ENCODE assay signal across 10 mouse cellular contexts in genomic region chr1:107635936-107636335, GRCm38 (mm10). TPM values are rescaled to one million over a fixed set of nuclear protein-coding genes. Genes with fewer than 3 reads are reported as not detected.
DNase-seq lines count a peak whose midpoint lies in the region; ATAC-seq and TF ChIP-seq lines count a peak whose summit lies in the region.
"Had no signal": no experiment of that assay in that cellular context is flagged by ENCODE, and none has a peak within 500 bp of the region (broad histone marks: within the 10 kb centered on the region; RNA-seq: fewer than 3 reads in every experiment).

No protein-coding gene starts in this region.

- H3K4me3 ChIP-seq in MEL (ENCODE audit: control insufficient read depth in 1 of 2, insufficient read depth in 1 of 2, low read depth in 2 of 2, low read length in 2 of 2), result no peak overlapping the region
- no peak overlapping the region for H3K4me3 ChIP-seq in midbrain, embryonic 12.5 days
- H3K4me3 ChIP-seq: heart, embryonic 15.5 days; lung, embryonic 15.5 days had no signal

- TF ChIP-seq POLR2A in MEL (IDR thresholded peaks at IDR 0.05; ENCODE audit: control insufficient read depth in 1 of 2, insufficient read depth in 1 of 2, low read depth in 1 of 2, low read length in 2 of 2, poor library complexity in 1 of 2), result no peak

- DNase-seq in kidney, postnatal 14 days, result peak; percentile 7
- no peak for DNase-seq in kidney, postnatal 10 days
- DNase-seq in MEL (ENCODE audit: low read depth, low spot score), result peak; percentile 42
- peak; percentile 49 for DNase-seq in brain, embryonic 18.5 days (ENCODE audit: low read depth, low spot score)
- DNase-seq in ovary, postnatal 10 days (ENCODE audit: low spot score), result no peak
- no peak for DNase-seq in layer of hippocampus, postnatal 25 days (ENCODE audit: extremely low spot score in 1 of 2, low spot score in 1 of 2)
- DNase-seq: cerebellum, adult 18-20 months had no signal

- 38% methylated on average over 4 of the region's 4 CpGs for WGBS in midbrain, embryonic 12.5 days

- no peak overlapping the region for H3K9ac ChIP-seq in MEL (ENCODE audit: control insufficient read depth, low read depth, low read length, poor library complexity, severe bottlenecking)
- H3K9ac ChIP-seq in midbrain, embryonic 12.5 days (replicated peaks), result no peak overlapping the region
- H3K9ac ChIP-seq: heart, embryonic 15.5 days; lung, embryonic 15.5 days had no signal

- H3K79me2 ChIP-seq in MEL (ENCODE audit: control insufficient read depth, insufficient read depth, low read length, poor library complexity), result no peaks in the 10 kb centered on the region

- no peaks in the 10 kb centered on the region for H3K4me1 ChIP-seq in MEL (ENCODE audit: control insufficient read depth in 1 of 2, insufficient read depth in 2 of 2, low read length in 2 of 2)
- H3K4me1 ChIP-seq in midbrain, embryonic 12.5 days, result no peaks in the 10 kb centered on the region
- H3K4me1 ChIP-seq: heart, embryonic 15.5 days; lung, embryonic 15.5 days had no signal

- TF ChIP-seq RAD21 in MEL (IDR thresholded peaks at IDR 0.05; ENCODE audit: low read depth, low read length), result peak; percentile 80

- ATAC-seq in midbrain, embryonic 12.5 days (ENCODE audit: low FRiP score, low read depth), result peak; percentile 70; the same call in 1 of the 2 replicates

- H3K27me3 ChIP-seq in MEL (ENCODE audit: control insufficient read depth in 1 of 2, insufficient read depth in 2 of 2, low read length in 2 of 2), result no peaks in the 10 kb centered on the region
- no peaks in the 10 kb centered on the region for H3K27me3 ChIP-seq in midbrain, embryonic 12.5 days
- H3K27me3 ChIP-seq: heart, embryonic 15.5 days; lung, embryonic 15.5 days had no signal

- H3K9me3 ChIP-seq in MEL (replicated peaks; ENCODE audit: insufficient read depth, low read length), result no peaks in the 10 kb centered on the region
- H3K9me3 ChIP-seq in midbrain, embryonic 12.5 days, result no peaks in the 10 kb centered on the region
- H3K9me3 ChIP-seq: heart, embryonic 15.5 days; lung, embryonic 15.5 days had no signal

- H3K36me3 ChIP-seq in MEL (ENCODE audit: control insufficient read depth in 1 of 2, insufficient read depth in 2 of 2, low read length in 2 of 2), result no peaks in the 10 kb centered on the region
- H3K36me3 ChIP-seq in midbrain, embryonic 12.5 days, result no peaks in the 10 kb centered on the region
- H3K36me3 ChIP-seq: heart, embryonic 15.5 days; lung, embryonic 15.5 days had no signal

- TF ChIP-seq CTCF in MEL (IDR thresholded peaks at IDR 0.05 in 2 of 3, conservative IDR thresholded peaks at IDR 0.05 in 1 of 3; ENCODE audit: control insufficient read depth in 1 of 3, insufficient read depth in 1 of 3, low read depth in 2 of 3, low read length in 3 of 3, poor library complexity in 1 of 3, severe bottlenecking in 1 of 3), result peak in 1 of 3 experiments; percentile 64; a peak in 2 of 6 replicates

- TF ChIP-seq EP300 in MEL (IDR thresholded peaks at IDR 0.05; ENCODE audit: low read depth in 1 of 2, low read length in 2 of 2), result no peak

- H3K27ac ChIP-seq in MEL (ENCODE audit: control insufficient read depth, low read depth, low read length), result no peak overlapping the region
- H3K27ac ChIP-seq in midbrain, embryonic 12.5 days (replicated peaks), result no peak overlapping the region
- H3K27ac ChIP-seq: heart, embryonic 15.5 days; lung, embryonic 15.5 days had no signal

- no peak overlapping the region for H3K4me2 ChIP-seq in midbrain, embryonic 12.5 days (replicated peaks)
- H3K4me2 ChIP-seq: heart, embryonic 15.5 days; lung, embryonic 15.5 days had no signal

TF ChIP-seq in MEL, 35 proteins besides CTCF, POLR2A, EP300 and RAD21:
- TF ChIP-seq SMC3 (IDR thresholded peaks at IDR 0.05; ENCODE audit: low read depth, low read length), result peak; percentile 80
- TF ChIP-seq ZC3H11A (IDR thresholded peaks at IDR 0.05; ENCODE audit: low read depth, low read length), result peak; percentile 84
- no peak for TF ChIP-seq ETS1 (IDR thresholded peaks at IDR 0.05; ENCODE audit: low read depth, low read length)

RNA-seq across cellular contexts. Expression of gene Serpinb8, which starts 46.1 kb away (rescaled TPM):
- total RNA-seq in MEL (2012; rRNA removed), result not detected in 2 replicates
- not detected for polyA plus RNA-seq in MEL (2012; ENCODE audit: insufficient read depth in 1 of 2, insufficient read length in 2 of 2, low read depth in 1 of 2, low replicate concordance in 2 of 2, missing spikeins in 1 of 2)
- polyA plus RNA-seq in midbrain, embryonic 12.5 days (2016; fragmentation: Nextera tagmentation; extraction: Ambion mirVana), result 0.12 and 1.1 TPM in 2 replicates
- total RNA-seq in layer of hippocampus, postnatal 25 days (2021), result 1 to 10 TPM; 2.3 to 4.0 TPM

Comparison
In these comparisons a context has a peak if more than half of its experiments do, and no peak if none do; other contexts are left out.
1. DNase-seq: peak in kidney, postnatal 14 days (single experiment), MEL (single experiment) and brain, embryonic 18.5 days (single experiment); none in kidney, postnatal 10 days (single experiment), ovary, postnatal 10 days (single experiment) and layer of hippocampus, postnatal 25 days (0 of 2).